Mouse (Mus musculus) thymus, adult 2 months (tissue): Measurements from ENCODE around the gene Stard10. TPM values are rescaled to one million over a fixed set of nuclear protein-coding genes. Genes with fewer than 3 reads are reported as not detected.

Experiments
- DNase-seq: peaks from one replicate; pipeline ENCODE4 v3.0.0; 2021
- H3K27ac ChIP-seq: fragments of 200-500 bp; 2 replicates; pipeline ENCODE4 v1.5.1; 2012; ENCODE audit warnings: low read length, control low read depth; ENCODE audit not compliant: control insufficient read depth, insufficient read depth
- H3K27me3 ChIP-seq: fragments of 200-500 bp; 2 replicates; pipeline ENCODE4 v1.6.1; 2012; ENCODE audit warnings: mild to moderate bottlenecking, low read length, moderate library complexity, mixed read lengths; ENCODE audit not compliant: control insufficient read depth, insufficient read depth
- H3K36me3 ChIP-seq: fragments of 200-500 bp; 2 replicates; pipeline ENCODE4 v1.6.1; 2012; ENCODE audit warnings: mild to moderate bottlenecking, low read length, moderate library complexity; ENCODE audit not compliant: control insufficient read depth, insufficient read depth
- H3K4me1 ChIP-seq: fragments of 200-500 bp; replicated peaks from 2 replicates; pipeline ENCODE4 v1.6.1; 2012; ENCODE audit warnings: low read length; ENCODE audit not compliant: control insufficient read depth, insufficient read depth
- H3K4me3 ChIP-seq: fragments of 200-500 bp; 2 replicates; pipeline ENCODE4 v1.5.1; 2012; ENCODE audit warnings: mild to moderate bottlenecking, low read length, control low read depth, moderate library complexity; ENCODE audit not compliant: control insufficient read depth, insufficient read depth
- CTCF ChIP-seq: fragments of 200-500 bp; IDR thresholded peaks from 2 replicates; pipeline ENCODE4 v1.5.1; 2012; ENCODE audit warnings: mild to moderate bottlenecking, control low read depth, low read length, moderate library complexity, borderline replicate concordance; ENCODE audit not compliant: control insufficient read depth, poor library complexity, insufficient read depth; ENCODE audit errors: extremely low read depth
- POLR2A ChIP-seq: fragments of 200-500 bp; IDR thresholded peaks from 2 replicates; pipeline ENCODE4 v1.6.1; 2012; ENCODE audit warnings: mild to moderate bottlenecking, low read length, control low read depth, moderate library complexity; ENCODE audit not compliant: control insufficient read depth, poor library complexity, insufficient read depth; ENCODE audit errors: extremely low read depth
- WGBS: fragments of 180-500 bp; shearing (Covaris S2); methylation state at CpG from one replicate; pipeline ENCODE4 v1.1.7; 2018; 5-methylcytosine and 5-hydroxymethylcytosine counted together
- polyA plus RNA-seq: library from polyadenylated mRNA; depleted of rRNA; stranded (reverse); fragments of >200 nt; gene quantifications from 2 replicates; pipeline ENCODE4 v1.2.3, GENCODE M21; 2012

Stard10 gene
- polyA plus RNA-seq, 1 experiment = 31.4 TPM

DNA sequence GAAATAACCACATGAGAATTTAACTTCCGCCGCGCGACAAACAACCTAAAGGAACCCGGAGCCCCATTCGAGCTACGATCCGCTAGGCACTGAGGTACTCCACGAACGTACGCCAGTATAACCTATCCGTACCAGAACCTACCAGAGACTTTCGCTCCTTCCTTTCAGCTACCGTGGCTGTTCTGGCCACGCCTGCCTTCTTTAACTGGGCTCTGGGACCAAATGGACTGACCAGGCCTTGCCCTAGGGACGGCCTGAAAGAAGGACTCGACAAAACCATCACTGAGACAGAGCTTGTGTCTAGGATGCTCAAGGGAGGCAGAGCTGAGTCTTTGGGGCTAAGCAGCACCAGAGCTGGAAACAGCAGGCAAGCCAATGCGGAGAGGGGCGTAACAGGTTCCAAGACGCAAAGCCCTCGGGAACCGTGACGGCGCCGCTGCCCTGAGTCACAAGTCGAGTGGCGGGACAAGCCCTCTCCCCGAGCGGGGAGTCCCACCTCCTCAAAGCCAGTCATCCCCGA is 15.5 kb upstream of the Stard10 start:
- Histone ChIP-seq H3K36me3 (no peaks in the 10 kb centered on the region), H3K27ac (peak overlapping the region; percentile 84), H3K4me3 (peak overlapping the region; percentile 86), H3K27me3 (no peaks in the 10 kb centered on the region), H3K4me1 (peaks cover 30% of the 10 kb centered on the region)
- peak; percentile 62 for DNase-seq
- TF ChIP-seq CTCF = no peak
- TF ChIP-seq POLR2A = no peak; the same call in 1 of the 2 replicates
- under 1% methylated on average over 30 of the region's 30 CpGs for WGBS

DNA sequence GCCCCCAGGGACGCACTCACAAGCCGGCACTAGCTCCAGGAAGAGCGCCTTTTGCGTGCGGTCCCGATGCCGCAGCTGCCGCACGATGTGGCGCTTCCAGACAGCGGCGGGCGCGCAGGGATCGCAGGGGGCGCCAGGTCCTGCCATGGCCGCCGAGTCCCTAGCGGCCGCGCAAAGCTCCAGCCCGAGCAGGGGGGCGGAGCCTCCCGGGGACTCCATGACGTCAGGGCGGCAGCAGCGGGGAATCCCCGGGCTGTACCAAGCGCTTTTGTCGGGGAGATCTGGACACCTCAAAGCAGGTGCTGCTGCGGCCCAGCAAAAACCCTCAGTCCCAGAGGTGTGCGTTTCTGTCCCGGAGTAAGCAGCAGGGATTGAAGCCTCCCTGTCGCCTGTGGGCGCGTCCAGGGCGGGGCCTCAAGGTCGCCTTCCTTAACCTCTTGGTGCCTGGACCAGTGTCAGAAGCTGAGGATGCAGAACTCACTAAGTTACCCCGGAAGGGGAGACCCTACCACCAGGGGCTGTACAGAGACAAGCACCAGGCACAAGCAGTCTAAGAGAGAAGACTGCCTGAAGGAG is 14.9 kb upstream of the Stard10 start, which contains the start of gene Atg16l2:
Atg16l2 (minus strand) TSS at position 371 of the 576 bp plus-strand sequence.
- under 1% methylated on average over 39 of the region's 39 CpGs for WGBS
- peak within 1 kb of the TSS; percentile 84 for H3K27ac ChIP-seq
- no peaks in the 10 kb centered on the region for H3K27me3 ChIP-seq
- H3K4me1 ChIP-seq = peaks cover 28% of the 10 kb centered on the region
- peak; percentile 96 for DNase-seq
- TF ChIP-seq CTCF (peak; percentile 70; the same call in 1 of the 2 replicates), POLR2A (peak; percentile 78)
- H3K4me3 ChIP-seq = peak within 1 kb of the TSS; percentile 86
- H3K36me3 ChIP-seq = no peaks in the 10 kb centered on the region

DNA sequence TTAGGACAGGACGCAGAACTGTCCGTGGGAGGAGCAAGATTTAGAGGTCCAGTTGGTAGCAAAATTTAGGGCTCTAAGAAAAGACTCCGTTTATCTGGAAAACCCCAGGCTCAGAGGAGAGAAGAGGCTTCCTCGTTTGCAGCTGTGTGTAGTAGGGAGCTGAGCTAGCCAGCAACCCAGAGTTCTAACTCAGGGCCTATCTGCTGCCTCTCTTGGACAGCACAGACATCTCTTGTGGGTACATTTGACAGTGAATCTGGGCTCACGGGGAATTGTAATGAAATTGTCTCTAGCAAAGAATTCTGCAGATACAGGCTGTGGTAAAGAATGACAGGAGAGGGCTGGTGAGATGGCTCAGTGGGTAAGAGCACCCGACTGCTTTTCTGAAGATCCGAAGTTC is 14.2 kb upstream of the Stard10 start:
- Histone ChIP-seq H3K27me3 (no peaks in the 10 kb centered on the region), H3K4me1 (peaks cover 26% of the 10 kb centered on the region), H3K36me3 (no peaks in the 10 kb centered on the region), H3K27ac (peak overlapping the region; percentile 4), H3K4me3 (no peak overlapping the region; the same call in 1 of the 2 replicates)
- no peak for DNase-seq
- TF ChIP-seq POLR2A = no peak
- no peak for TF ChIP-seq CTCF
- WGBS = 59% methylated on average over 7 of the region's 7 CpGs

DNA sequence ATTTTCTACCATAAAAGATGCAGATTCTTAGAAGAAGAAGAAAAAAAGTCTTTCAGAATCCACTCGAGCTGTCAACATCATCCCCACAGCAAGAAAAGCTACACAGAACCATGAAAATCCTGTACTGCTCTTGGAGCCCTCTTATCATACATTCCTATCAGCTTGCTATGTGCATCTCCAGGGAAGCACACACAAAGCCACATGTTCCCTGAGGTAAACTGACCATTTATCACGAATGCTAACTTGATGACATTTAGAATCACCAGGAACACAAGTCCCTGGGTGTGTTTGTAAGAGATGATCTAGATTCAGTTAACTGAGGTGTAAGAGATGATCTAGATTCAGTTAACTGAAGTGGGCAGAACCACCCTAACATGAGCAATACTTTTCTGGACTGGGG is 10.0 kb upstream of the Stard10 start:
- no peak for DNase-seq
- TF ChIP-seq POLR2A = no peak
- H3K4me3 ChIP-seq = no peak overlapping the region
- no peaks in the 10 kb centered on the region for H3K27me3 ChIP-seq
- H3K36me3 ChIP-seq = no peaks in the 10 kb centered on the region
- 77% methylated on average over 2 of the region's 2 CpGs for WGBS
- peaks cover 10% of the 10 kb centered on the region for H3K4me1 ChIP-seq
- H3K27ac ChIP-seq = no peak overlapping the region

DNA sequence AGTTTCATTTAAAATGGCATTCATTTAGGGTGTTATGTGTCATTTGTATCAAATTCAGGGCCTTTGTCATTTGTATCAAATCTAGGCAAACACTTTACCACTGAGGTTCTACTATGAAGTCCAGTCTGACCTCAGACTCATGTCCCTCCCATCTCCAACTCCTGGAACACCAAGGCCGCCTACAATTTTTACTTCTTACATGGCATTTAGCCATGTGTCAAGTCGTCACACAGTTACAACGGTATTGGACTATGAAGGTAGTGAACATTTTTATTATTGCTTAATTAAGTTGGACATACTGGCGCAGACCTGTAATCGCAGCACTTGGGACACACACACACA is 6.9 kb upstream of the Stard10 start:
- no peak for DNase-seq
- Histone ChIP-seq H3K4me1 (peaks cover 2% of the 10 kb centered on the region; the same call in 1 of the 2 replicates), H3K4me3 (peak overlapping the region; percentile 68; the same call in 1 of the 2 replicates), H3K27me3 (no peaks in the 10 kb centered on the region), H3K27ac (peak overlapping the region; percentile 24; the same call in 1 of the 2 replicates), H3K36me3 (no peaks in the 10 kb centered on the region)
- TF ChIP-seq POLR2A = no peak
- TF ChIP-seq CTCF = no peak
- WGBS = 50% methylated on average over 5 of the region's 5 CpGs

DNA sequence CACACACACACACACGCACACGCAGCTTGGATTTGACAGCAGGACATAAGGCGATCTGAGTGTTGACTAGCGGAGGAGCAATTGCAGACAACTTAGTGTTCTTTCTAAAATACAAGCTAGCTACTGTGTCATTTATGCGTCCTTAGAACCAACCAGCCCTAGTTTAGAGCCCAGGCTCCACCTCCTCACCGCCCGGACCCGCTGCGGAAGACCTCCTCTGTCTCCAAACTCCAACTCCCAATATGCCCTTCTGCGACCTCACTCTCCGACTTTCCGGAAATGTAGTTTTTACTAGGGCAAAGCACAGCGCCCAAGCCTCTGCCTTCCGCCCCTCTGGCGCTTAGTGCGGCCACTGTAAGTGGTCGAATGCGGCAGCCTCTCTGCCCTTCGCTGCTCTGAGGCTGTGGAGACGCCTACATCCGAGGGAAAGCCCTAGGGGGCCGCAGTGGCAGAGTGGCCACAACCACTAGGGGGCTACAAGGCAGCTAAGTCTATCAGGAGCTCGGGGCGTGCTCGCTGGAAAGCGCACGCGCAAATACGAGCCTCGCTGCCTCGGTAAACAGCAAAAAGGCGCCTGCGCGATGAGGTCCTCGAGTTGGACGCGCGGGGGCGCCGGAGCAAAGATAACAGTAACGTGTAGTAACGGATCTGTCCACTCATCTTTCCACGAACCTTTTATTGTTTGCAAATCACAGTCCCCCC is 6.4 kb upstream of the Stard10 start:
- Histone ChIP-seq H3K27ac (peak overlapping the region; percentile 82), H3K27me3 (no peaks in the 10 kb centered on the region), H3K4me1 (no peaks in the 10 kb centered on the region), H3K4me3 (peak overlapping the region; percentile 68), H3K36me3 (no peaks in the 10 kb centered on the region)
- TF ChIP-seq POLR2A (peak; percentile 53; the same call in 1 of the 2 replicates), CTCF (peak; percentile 100)
- WGBS = 1% methylated on average over 43 of the region's 43 CpGs
- peak; percentile 98 for DNase-seq
